Mouse (Mus musculus): ENCODE measurements around the gene Sdr39u1. TPM values are rescaled to one million over a fixed set of nuclear protein-coding genes. Genes with fewer than 3 reads are reported as not detected.

Sdr39u1 gene
- polyA plus RNA-seq, 1 experiment from 2014 or later, result 59.9 TPM

DNA sequence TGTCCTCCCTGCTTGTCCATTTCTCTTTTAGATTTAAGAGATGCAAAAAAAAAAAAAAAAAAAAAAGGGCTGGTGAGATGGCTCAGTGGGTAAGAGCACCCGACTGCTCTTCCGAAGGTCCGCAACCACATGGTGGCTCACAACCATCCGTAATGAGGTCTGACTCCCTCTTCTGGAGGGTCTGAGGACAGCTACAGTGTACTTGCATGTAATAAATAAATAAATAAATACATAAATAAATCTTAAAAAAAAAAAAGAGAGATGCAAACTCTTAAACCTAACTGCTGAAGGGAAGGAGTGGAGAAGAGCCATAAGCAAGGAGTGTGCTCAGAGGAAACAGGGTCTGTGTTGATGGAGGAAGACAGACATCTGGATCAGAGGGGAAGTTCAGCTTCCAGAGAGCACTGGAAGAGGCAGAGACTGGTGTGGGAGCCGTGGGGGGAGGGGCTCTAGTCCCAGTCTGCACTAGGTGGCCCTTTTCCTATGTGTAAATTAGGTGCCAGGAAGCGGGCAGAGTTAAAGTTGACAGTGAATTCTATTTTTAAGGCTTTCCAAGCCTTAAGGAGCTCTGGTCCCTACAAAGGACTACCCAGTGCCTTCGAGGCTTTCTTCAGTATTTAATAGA is 21.7 kb downstream of the Sdr39u1 start:
- H3K4me2 ChIP-seq (ENCODE audit: low read depth, low read length), result no peak overlapping the region
- no peak overlapping the region for H3K27ac ChIP-seq (ENCODE audit: low read length)

GRCm38 (mm10) chr14:55877469-55878315 is 22.4 kb downstream of the Sdr39u1 start:
- Histone ChIP-seq H3K4me2 (ENCODE audit: low read depth, low read length) (no peak overlapping the region), H3K9me3 (replicated peaks; ENCODE audit: control insufficient read depth, low read length) (no peaks in the 10 kb centered on the region), H3K27me3 (ENCODE audit: control insufficient read depth, insufficient read depth, low read length) (no peaks in the 10 kb centered on the region), H3K4me1 (ENCODE audit: control insufficient read depth, insufficient read depth, low read length) (peaks cover 20% of the 10 kb centered on the region), H3K36me3 (ENCODE audit: control insufficient read depth, insufficient read depth) (peaks cover under 1% of the 10 kb centered on the region; the same call in 1 of the 2 replicates), H3K4me3 (ENCODE audit: low read length) (no peak overlapping the region), H3K27ac (ENCODE audit: low read length) (no peak overlapping the region), H3K9ac (ENCODE audit: low read length) (no peak overlapping the region)
- no peak for ATAC-seq (replicated peaks; ENCODE audit: extremely low read depth, insufficient read depth, low FRiP score)
- 11% methylated on average over 14 of the region's 14 CpGs for WGBS

More for the DNA sequence above, 21.7 kb downstream of the Sdr39u1 start:
- no peaks in the 10 kb centered on the region for H3K9me3 ChIP-seq (replicated peaks; ENCODE audit: control insufficient read depth, low read length)
- 10% methylated on average over 7 of the region's 7 CpGs for WGBS
- ATAC-seq (replicated peaks; ENCODE audit: extremely low read depth, insufficient read depth, low FRiP score), result no peak
- no peaks in the 10 kb centered on the region for H3K27me3 ChIP-seq (ENCODE audit: control insufficient read depth, insufficient read depth, low read length)
- no peak overlapping the region for H3K9ac ChIP-seq (ENCODE audit: low read length)
- H3K36me3 ChIP-seq (ENCODE audit: control insufficient read depth, insufficient read depth), result no peaks in the 10 kb centered on the region
- H3K4me3 ChIP-seq (ENCODE audit: low read length), result no peak overlapping the region
- H3K4me1 ChIP-seq (ENCODE audit: control insufficient read depth, insufficient read depth, low read length), result peaks cover 18% of the 10 kb centered on the region

GRCm38 (mm10) chr14:55873714-55874683 is 26.1 kb downstream of the Sdr39u1 start:
- peak overlapping the region; percentile 24 for H3K4me3 ChIP-seq (ENCODE audit: low read length)
- peaks cover 20% of the 10 kb centered on the region for H3K4me1 ChIP-seq (ENCODE audit: control insufficient read depth, insufficient read depth, low read length)
- H3K9me3 ChIP-seq (replicated peaks; ENCODE audit: control insufficient read depth, low read length), result no peaks in the 10 kb centered on the region
- H3K36me3 ChIP-seq (ENCODE audit: control insufficient read depth, insufficient read depth), result peaks cover 31% of the 10 kb centered on the region
- H3K27ac ChIP-seq (ENCODE audit: low read length), result no peak overlapping the region
- peak overlapping the region; percentile 27; the same call in 1 of the 2 replicates for H3K9ac ChIP-seq (ENCODE audit: low read length)
- no peaks in the 10 kb centered on the region for H3K27me3 ChIP-seq (ENCODE audit: control insufficient read depth, insufficient read depth, low read length)
- WGBS, result 10% methylated on average over 30 of the region's 30 CpGs
- H3K4me2 ChIP-seq (ENCODE audit: low read depth, low read length), result peak overlapping the region; percentile 48
- peak; percentile 39 for ATAC-seq (replicated peaks; ENCODE audit: extremely low read depth, insufficient read depth, low FRiP score)

DNA sequence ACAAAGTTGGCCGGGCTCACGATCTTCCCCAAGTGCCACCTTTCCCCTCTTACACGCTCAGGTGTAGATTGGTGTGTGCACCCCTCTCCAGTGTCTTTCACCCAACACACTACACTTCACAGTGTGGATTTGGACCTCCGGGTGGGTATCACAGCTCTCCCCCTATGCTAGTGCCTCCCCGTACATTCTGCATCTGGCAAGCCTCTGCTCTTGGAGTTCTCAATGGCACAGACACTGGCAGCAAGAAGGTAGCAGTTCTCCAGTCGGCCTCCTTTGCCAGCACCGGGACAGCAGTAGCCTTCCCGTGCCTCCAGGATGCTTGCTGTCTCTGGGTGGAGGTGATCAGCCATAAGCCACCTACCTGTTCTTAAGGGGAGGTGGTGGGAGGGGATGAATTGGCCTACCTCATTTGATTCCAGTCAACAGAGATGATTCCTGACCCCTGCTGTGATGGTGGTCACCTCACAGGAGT is 26.8 kb downstream of the Sdr39u1 start:
- H3K4me3 ChIP-seq (ENCODE audit: low read length), result no peak overlapping the region
- H3K9ac ChIP-seq (ENCODE audit: low read length), result peak overlapping the region; percentile 27; the same call in 1 of the 2 replicates
- H3K27ac ChIP-seq (ENCODE audit: low read length), result no peak overlapping the region
- WGBS, result 81% methylated on average over 8 of the region's 8 CpGs
- peaks cover 17% of the 10 kb centered on the region for H3K4me1 ChIP-seq (ENCODE audit: control insufficient read depth, insufficient read depth, low read length)
- ATAC-seq (replicated peaks; ENCODE audit: extremely low read depth, insufficient read depth, low FRiP score), result no peak
- H3K9me3 ChIP-seq (replicated peaks; ENCODE audit: control insufficient read depth, low read length), result no peaks in the 10 kb centered on the region
- H3K27me3 ChIP-seq (ENCODE audit: control insufficient read depth, insufficient read depth, low read length), result no peaks in the 10 kb centered on the region
- no peak overlapping the region for H3K4me2 ChIP-seq (ENCODE audit: low read depth, low read length)
- H3K36me3 ChIP-seq (ENCODE audit: control insufficient read depth, insufficient read depth), result peaks cover 39% of the 10 kb centered on the region

DNA sequence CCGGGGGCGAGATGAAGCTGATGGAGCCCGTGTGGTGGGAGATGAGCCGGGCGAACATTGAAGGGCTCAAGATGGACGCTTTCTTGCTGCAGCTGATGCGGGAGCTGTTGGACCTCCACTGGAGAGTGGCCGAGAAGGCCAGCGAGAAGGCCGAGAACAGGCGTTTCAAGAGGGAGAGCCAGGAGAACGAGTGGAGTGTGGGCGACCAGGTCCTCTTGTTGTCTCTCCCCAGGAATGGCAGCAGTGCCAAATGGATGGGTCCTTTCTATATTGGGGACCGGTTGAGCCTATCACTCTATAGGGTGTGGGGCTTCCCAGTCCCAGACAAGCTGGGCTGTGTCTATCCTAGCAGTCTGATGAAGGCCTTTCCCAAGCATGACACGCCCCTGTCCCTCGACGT is 27.5 kb downstream of the Sdr39u1 start:
- Histone ChIP-seq H3K4me3 (ENCODE audit: low read length) (no peak overlapping the region), H3K4me1 (ENCODE audit: control insufficient read depth, insufficient read depth, low read length) (peaks cover 14% of the 10 kb centered on the region), H3K27ac (ENCODE audit: low read length) (no peak overlapping the region), H3K36me3 (ENCODE audit: control insufficient read depth, insufficient read depth) (peaks cover 45% of the 10 kb centered on the region), H3K9ac (ENCODE audit: low read length) (no peak overlapping the region), H3K4me2 (ENCODE audit: low read depth, low read length) (no peak overlapping the region), H3K9me3 (replicated peaks; ENCODE audit: control insufficient read depth, low read length) (no peaks in the 10 kb centered on the region), H3K27me3 (ENCODE audit: control insufficient read depth, insufficient read depth, low read length) (no peaks in the 10 kb centered on the region)
- ATAC-seq (replicated peaks; ENCODE audit: extremely low read depth, insufficient read depth, low FRiP score), result no peak
- WGBS, result 82% methylated on average over 17 of the region's 17 CpGs

DNA sequence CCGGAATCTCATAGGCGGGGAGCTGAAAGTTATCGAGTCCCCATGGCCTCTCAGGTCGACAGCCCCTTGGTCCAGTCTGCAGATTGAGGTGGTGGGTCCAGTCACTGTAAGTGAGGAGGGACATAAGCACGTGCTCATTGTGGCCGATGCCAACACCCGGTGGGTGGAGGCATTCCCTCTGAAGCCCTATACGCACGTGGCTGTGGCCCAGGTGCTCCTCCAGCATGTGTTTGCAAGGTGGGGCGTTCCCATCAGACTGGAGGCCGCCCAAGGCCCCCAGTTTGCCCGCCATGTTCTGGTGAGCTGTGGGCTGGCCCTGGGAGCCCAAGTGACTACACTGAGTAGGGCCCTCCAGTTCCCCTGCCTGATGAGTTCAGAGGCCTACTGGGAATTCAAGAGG is 28.1 kb downstream of the Sdr39u1 start:
- Histone ChIP-seq H3K27ac (ENCODE audit: low read length) (no peak overlapping the region), H3K27me3 (ENCODE audit: control insufficient read depth, insufficient read depth, low read length) (no peaks in the 10 kb centered on the region), H3K4me1 (ENCODE audit: control insufficient read depth, insufficient read depth, low read length) (peaks cover 12% of the 10 kb centered on the region), H3K9ac (ENCODE audit: low read length) (no peak overlapping the region), H3K4me2 (ENCODE audit: low read depth, low read length) (no peak overlapping the region), H3K36me3 (ENCODE audit: control insufficient read depth, insufficient read depth) (peaks cover 46% of the 10 kb centered on the region), H3K4me3 (ENCODE audit: low read length) (no peak overlapping the region), H3K9me3 (replicated peaks; ENCODE audit: control insufficient read depth, low read length) (no peaks in the 10 kb centered on the region)
- WGBS, result 86% methylated on average over 12 of the region's 12 CpGs
- no peak for ATAC-seq (replicated peaks; ENCODE audit: extremely low read depth, insufficient read depth, low FRiP score)

GRCm38 (mm10) chr14:55869538-55869937 is 30.6 kb downstream of the Sdr39u1 start:
- WGBS, result 94% methylated on average over 6 of the region's 6 CpGs

DNA sequence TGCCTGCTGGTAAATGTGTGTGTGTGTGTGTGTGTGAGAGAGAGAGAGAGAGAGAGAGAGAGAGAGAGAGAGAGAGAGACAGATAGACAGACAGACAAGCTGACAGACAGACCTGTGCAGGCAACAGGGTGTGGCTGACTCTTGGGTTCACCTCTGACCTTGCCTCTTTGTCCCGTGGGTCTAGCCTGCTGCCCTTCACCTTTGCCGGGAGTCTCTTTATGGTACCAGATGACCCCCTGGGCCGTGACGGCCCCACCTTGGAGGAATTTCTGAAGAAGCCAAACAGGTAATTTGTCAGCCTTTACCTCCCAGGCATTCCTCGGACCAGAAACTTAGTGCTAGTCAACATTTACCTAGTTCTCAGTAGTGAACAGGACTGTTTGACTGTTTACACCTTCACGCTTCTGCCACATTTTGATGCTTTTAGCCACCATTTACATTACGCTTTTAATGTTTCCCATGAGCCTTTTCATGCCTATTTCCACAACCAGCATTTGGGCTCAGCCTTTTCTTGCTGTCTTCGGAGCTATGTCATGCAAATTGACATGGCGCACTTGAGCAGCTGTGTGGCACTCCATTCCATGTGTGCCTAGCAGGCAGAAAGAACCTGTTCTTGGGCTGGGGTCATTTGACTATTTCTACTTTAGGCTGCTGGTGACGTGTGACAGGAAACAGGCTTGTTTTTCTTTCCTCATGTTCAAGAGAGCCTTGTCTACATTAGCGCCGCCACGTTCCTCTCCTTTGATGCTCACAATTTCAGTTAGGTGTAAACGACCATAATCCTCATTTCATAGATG is 31.7 kb downstream of the Sdr39u1 start:
- H3K27ac ChIP-seq (ENCODE audit: low read length), result no peak overlapping the region
- H3K36me3 ChIP-seq (ENCODE audit: control insufficient read depth, insufficient read depth), result peaks cover 69% of the 10 kb centered on the region
- H3K27me3 ChIP-seq (ENCODE audit: control insufficient read depth, insufficient read depth, low read length), result no peaks in the 10 kb centered on the region
- peaks cover 10% of the 10 kb centered on the region for H3K4me1 ChIP-seq (ENCODE audit: control insufficient read depth, insufficient read depth, low read length)
- H3K9me3 ChIP-seq (replicated peaks; ENCODE audit: control insufficient read depth, low read length), result no peaks in the 10 kb centered on the region
- no peak for ATAC-seq (replicated peaks; ENCODE audit: extremely low read depth, insufficient read depth, low FRiP score)
- no peak overlapping the region for H3K9ac ChIP-seq (ENCODE audit: low read length)
- H3K4me3 ChIP-seq (ENCODE audit: low read length), result no peak overlapping the region
- 80% methylated on average over 14 of the region's 14 CpGs for WGBS
- H3K4me2 ChIP-seq (ENCODE audit: low read depth, low read length), result no peak overlapping the region

More at GRCm38 (mm10) chr14:55869538-55869937, 30.6 kb downstream of the Sdr39u1 start:
- Histone ChIP-seq H3K4me2 (ENCODE audit: low read depth, low read length) (no peak overlapping the region), H3K9me3 (replicated peaks; ENCODE audit: control insufficient read depth, low read length) (no peaks in the 10 kb centered on the region), H3K27ac (ENCODE audit: low read length) (no peak overlapping the region), H3K4me1 (ENCODE audit: control insufficient read depth, insufficient read depth, low read length) (peaks cover 12% of the 10 kb centered on the region), H3K4me3 (ENCODE audit: low read length) (no peak overlapping the region), H3K27me3 (ENCODE audit: control insufficient read depth, insufficient read depth, low read length) (no peaks in the 10 kb centered on the region), H3K36me3 (ENCODE audit: control insufficient read depth, insufficient read depth) (peaks cover 63% of the 10 kb centered on the region), H3K9ac (ENCODE audit: low read length) (no peak overlapping the region)
- ATAC-seq (replicated peaks; ENCODE audit: extremely low read depth, insufficient read depth, low FRiP score), result no peak

Data from heart, embryonic 16.5 days (tissue).